Mouse (Mus musculus): ENCODE measurements at regions not wholly inside any gene's neighbourhood (a gene's known extent, or its start where the extent isn't known, plus 50 kb on each side); places are given as distances from the start of the nearest gene placed in this dataset.
A peak's percentile ranks its signal among the peaks of the same experiment; 100 is the strongest.

- peak; percentile 60 for DNase-seq (ENCODE audit: low read depth)
- TF ChIP-seq POLR2A (IDR thresholded peaks at IDR 0.05; ENCODE audit: borderline replicate concordance, extremely low read depth, insufficient read depth, insufficient read length, poor library complexity, severe bottlenecking) (no peak), CTCF (IDR thresholded peaks at IDR 0.05; ENCODE audit: borderline replicate concordance, extremely low read depth, insufficient read depth, insufficient read length) (no peak)
Measured at GRCm38 (mm10) chrX:41735646-41736045, 184.8 kb downstream of the Thoc2 start.
